Mouse (Mus musculus): Measurements from ENCODE around the gene Sinhcaf. TPM values are rescaled to one million over a fixed set of nuclear protein-coding genes. Genes with fewer than 3 reads are reported as not detected.

The Sinhcaf gene
- polyA plus RNA-seq, 1 experiment from 2014 or later = 169 TPM

GRCm38 (mm10) chr6:148906958-148907357 is 39.3 kb downstream of the Sinhcaf start:
- Histone ChIP-seq H3K4me2 (replicated peaks) (no peak overlapping the region), H3K27me3 (replicated peaks) (no peaks in the 10 kb centered on the region), H3K9ac (no peak overlapping the region), H3K27ac (no peak overlapping the region), H3K36me3 (no peaks in the 10 kb centered on the region), H3K9me3 (no peaks in the 10 kb centered on the region), H3K4me1 (no peaks in the 10 kb centered on the region), H3K4me3 (no peak overlapping the region)
- no peak for ATAC-seq (ENCODE audit: low FRiP score, low read depth)
- 93% methylated on average over 9 of the region's 9 CpGs for WGBS

- no peaks in the 10 kb centered on the region for H3K36me3 ChIP-seq
- H3K27ac ChIP-seq = no peak overlapping the region
- 72% methylated on average over 3 of the region's 3 CpGs for WGBS
- H3K4me1 ChIP-seq = no peaks in the 10 kb centered on the region
- no peak overlapping the region for H3K9ac ChIP-seq
- H3K9me3 ChIP-seq = no peaks in the 10 kb centered on the region
- H3K27me3 ChIP-seq (replicated peaks) = no peaks in the 10 kb centered on the region
- H3K4me3 ChIP-seq = no peak overlapping the region
- no peak overlapping the region for H3K4me2 ChIP-seq (replicated peaks)
- ATAC-seq (ENCODE audit: low FRiP score, low read depth) = no peak
These were observed 43.5 kb downstream of the Sinhcaf start for GRCm38 (mm10) chr6:148902728-148903127.

GRCm38 (mm10) chr6:148896507-148896851 is 49.8 kb downstream of the Sinhcaf start:
- no peaks in the 10 kb centered on the region for H3K9me3 ChIP-seq
- 53% methylated on average over 6 of the region's 6 CpGs for WGBS
- peak overlapping the region; percentile 76 for H3K9ac ChIP-seq
- peaks cover 10% of the 10 kb centered on the region; the same call in 1 of the 2 replicates for H3K4me1 ChIP-seq
- peak overlapping the region; percentile 58; the same call in 1 of the 2 replicates for H3K27ac ChIP-seq
- H3K27me3 ChIP-seq (replicated peaks) = no peaks in the 10 kb centered on the region
- H3K4me2 ChIP-seq (replicated peaks) = peak overlapping the region; percentile 89
- H3K36me3 ChIP-seq = no peaks in the 10 kb centered on the region
- ATAC-seq (ENCODE audit: low FRiP score, low read depth) = peak; percentile 42
- H3K4me3 ChIP-seq = peak overlapping the region; percentile 72

GRCm38 (mm10) chr6:148895773-148896506 is 50.3 kb downstream of the Sinhcaf start, which contains the start of gene Caprin2:
Gene Caprin2, minus strand, starts transcription at chr6:148896237.
- Histone ChIP-seq H3K9me3 (no peaks in the 10 kb centered on the region), H3K4me1 (peaks cover 10% of the 10 kb centered on the region; the same call in 1 of the 2 replicates), H3K36me3 (no peaks in the 10 kb centered on the region), H3K4me3 (peak within 1 kb of the TSS; percentile 72), H3K27ac (peak within 1 kb of the TSS; percentile 58), H3K4me2 (replicated peaks) (peak within 1 kb of the TSS; percentile 89), H3K9ac (peak within 1 kb of the TSS; percentile 76), H3K27me3 (replicated peaks) (no peaks in the 10 kb centered on the region)
- WGBS = under 1% methylated on average over 65 of the region's 65 CpGs
- peak; percentile 99 for ATAC-seq (ENCODE audit: low FRiP score, low read depth)

GRCm38 (mm10) chr6:148894888-148895772 is 51.1 kb downstream of the Sinhcaf start:
- Histone ChIP-seq H3K36me3 (no peaks in the 10 kb centered on the region), H3K27me3 (replicated peaks) (no peaks in the 10 kb centered on the region), H3K9me3 (no peaks in the 10 kb centered on the region), H3K27ac (peak overlapping the region; percentile 58; the same call in 1 of the 2 replicates), H3K4me3 (peak overlapping the region; percentile 72), H3K9ac (peak overlapping the region; percentile 76), H3K4me2 (replicated peaks) (peak overlapping the region; percentile 89), H3K4me1 (peaks cover 10% of the 10 kb centered on the region; the same call in 1 of the 2 replicates)
- no peak for ATAC-seq (ENCODE audit: low FRiP score, low read depth)
- WGBS = 19% methylated on average over 18 of the region's 18 CpGs

GRCm38 (mm10) chr6:148873911-148874310 is 72.4 kb downstream of the Sinhcaf start:
- H3K27me3 ChIP-seq (replicated peaks) = no peaks in the 10 kb centered on the region
- no peak overlapping the region for H3K27ac ChIP-seq
- no peak overlapping the region for H3K4me2 ChIP-seq (replicated peaks)
- 88% methylated on average over 1 of the region's 1 CpGs for WGBS
- no peak for ATAC-seq (ENCODE audit: low FRiP score, low read depth)
- H3K4me3 ChIP-seq = no peak overlapping the region
- H3K4me1 ChIP-seq = no peaks in the 10 kb centered on the region
- H3K9me3 ChIP-seq = no peaks in the 10 kb centered on the region
- H3K36me3 ChIP-seq = no peaks in the 10 kb centered on the region
- no peak overlapping the region for H3K9ac ChIP-seq

Other genes with a start within 250 kb of the Sinhcaf start
- gene Ipo8, start 115.0 kb downstream of the Sinhcaf start, polyA plus RNA-seq (2016; fragmentation: Nextera tagmentation; extraction: Ambion mirVana) = 24.2 and 24.5 TPM in 2 replicates
- 15.9 TPM in 2 replicates for gene Caprin2, start 50.2 kb downstream of the Sinhcaf start, polyA plus RNA-seq (2016; fragmentation: Nextera tagmentation; extraction: Ambion mirVana)
- 17.4 and 20.0 TPM in 2 replicates for gene Dennd5b, start 155.2 kb upstream of the Sinhcaf start, polyA plus RNA-seq (2016; fragmentation: Nextera tagmentation; extraction: Ambion mirVana)
- not detected in 2 replicates for gene Gm10203, start 183.7 kb upstream of the Sinhcaf start, polyA plus RNA-seq (2016; fragmentation: Nextera tagmentation; extraction: Ambion mirVana)
- gene Etfbkmt, start 193.4 kb upstream of the Sinhcaf start, polyA plus RNA-seq (2016; fragmentation: Nextera tagmentation; extraction: Ambion mirVana) = 6.5 and 7.3 TPM in 2 replicates
- gene Amn1, start 242.2 kb upstream of the Sinhcaf start, polyA plus RNA-seq (2016; fragmentation: Nextera tagmentation; extraction: Ambion mirVana) = 85.0 and 87.9 TPM in 2 replicates